Mouse (Mus musculus) bone marrow, adult 2 months (tissue): Measurements from ENCODE around the gene Copg2.

Experiments
- CTCF ChIP-seq: fragments of 200-500 bp; IDR thresholded peaks from 2 replicates; pipeline ENCODE4 v1.5.1; 2011; ENCODE audit warnings: low read length, control low read depth; ENCODE audit not compliant: control insufficient read depth, insufficient read depth
- POLR2A ChIP-seq: fragments of 200-500 bp; IDR thresholded peaks from 2 replicates; pipeline ENCODE4 v1.6.1; 2011; ENCODE audit warnings: low read depth, mild to moderate bottlenecking, control low read depth, low read length, borderline replicate concordance; ENCODE audit not compliant: control insufficient read depth

DNA sequence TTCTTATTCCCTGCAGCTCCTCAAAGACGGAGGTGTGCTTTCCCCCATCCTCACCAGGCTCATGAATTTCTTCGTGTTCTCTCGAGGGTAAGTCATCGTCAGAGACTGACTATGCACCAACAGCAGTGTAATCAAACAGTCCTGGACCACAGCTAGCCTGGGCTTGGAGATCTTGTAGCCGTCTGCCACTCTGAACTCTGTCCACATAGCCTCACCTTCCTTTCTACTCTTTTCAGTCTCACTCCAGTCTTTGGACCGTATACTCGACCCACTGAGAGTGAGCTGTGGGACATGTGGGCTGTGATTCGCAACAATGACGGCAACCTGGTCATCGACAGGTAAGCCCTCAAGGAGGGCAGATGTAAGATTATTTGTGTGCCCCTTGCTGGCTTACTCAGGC lies 151.7 kb downstream of the Copg2 start:
- TF ChIP-seq CTCF, result no peak
- no peak for TF ChIP-seq POLR2A
